Mouse (Mus musculus): Measurements from ENCODE around the gene Tmem45a2. TPM values are rescaled to one million over a fixed set of nuclear protein-coding genes. Genes with fewer than 3 reads are reported as not detected.

Tmem45a2 gene
- not detected in 2 replicates for polyA plus RNA-seq (2012)

DNA sequence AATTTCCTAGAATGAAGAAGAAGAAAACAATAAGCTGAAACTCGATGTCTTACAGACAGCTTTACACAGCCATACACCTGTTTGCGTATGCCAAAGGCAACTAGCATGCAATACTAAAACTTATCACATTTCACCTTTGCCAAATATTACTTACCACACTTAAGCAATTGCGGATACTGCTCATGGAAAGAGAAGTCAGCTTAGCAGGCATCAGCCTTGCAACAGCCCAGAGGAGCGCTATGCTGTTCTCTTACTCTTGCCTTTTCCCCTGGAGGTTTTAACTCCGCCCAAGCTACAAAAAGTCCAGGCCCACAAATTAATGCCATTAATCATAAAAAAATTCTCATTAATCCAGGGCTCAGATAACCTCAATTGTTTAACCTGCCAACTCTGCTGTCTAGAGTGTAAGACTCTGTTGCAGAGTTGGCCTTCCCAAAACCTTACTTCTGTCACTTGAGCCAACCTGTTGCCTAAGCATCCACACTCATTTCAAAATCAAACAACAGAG is at the start of gene Tmem45a2:
Gene Tmem45a2 (minus strand): TSS at position 241 of the 508 bp plus-strand sequence.
- Histone ChIP-seq H3K4me3 (replicated peaks) (no peak within 1 kb of the TSS), H3K36me3 (ENCODE audit: control insufficient read depth) (no peaks in the 10 kb centered on the region), H3K27me3 (ENCODE audit: control insufficient read depth) (no peaks in the 10 kb centered on the region), H3K9me3 (ENCODE audit: control insufficient read depth, low read length) (no peaks in the 10 kb centered on the region), H3K4me1 (ENCODE audit: control insufficient read depth) (no peaks in the 10 kb centered on the region)
- TF ChIP-seq GATA1 (IDR thresholded peaks at IDR 0.05; ENCODE audit: low read length) = no peak
- TF ChIP-seq TAL1 (IDR thresholded peaks at IDR 0.05; ENCODE audit: low read length) = no peak

DNA sequence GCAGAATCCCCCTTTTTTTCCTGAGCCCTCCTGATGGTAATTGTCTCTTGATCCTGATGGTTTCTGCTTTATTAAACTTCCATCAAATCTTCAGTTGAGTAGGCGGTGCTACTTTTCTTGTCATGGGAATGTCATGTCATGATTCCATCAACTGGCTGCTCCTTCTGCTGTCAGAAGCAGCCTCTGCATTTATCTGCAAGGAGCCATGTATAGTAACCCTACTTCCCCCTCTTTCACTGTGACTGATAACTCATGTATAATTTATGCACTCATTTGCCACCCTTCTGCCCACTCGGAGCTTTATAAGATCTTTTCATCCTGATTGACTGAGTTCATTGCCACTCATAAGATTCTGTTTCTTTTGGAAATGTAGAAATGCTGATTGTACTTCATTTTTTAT is 46.4 kb upstream of the Tmem45a2 start:
- no peaks in the 10 kb centered on the region for H3K9me3 ChIP-seq (ENCODE audit: control insufficient read depth, low read length)
- peaks cover 13% of the 10 kb centered on the region for H3K4me1 ChIP-seq (ENCODE audit: control insufficient read depth)
- H3K27me3 ChIP-seq (ENCODE audit: control insufficient read depth) = peaks cover 19% of the 10 kb centered on the region
- no peaks in the 10 kb centered on the region for H3K36me3 ChIP-seq (ENCODE audit: control insufficient read depth)
- H3K4me3 ChIP-seq (replicated peaks) = no peak overlapping the region
- TF ChIP-seq GATA1 (IDR thresholded peaks at IDR 0.05; ENCODE audit: low read length) (no peak), TAL1 (IDR thresholded peaks at IDR 0.05; ENCODE audit: low read length) (no peak)

DNA sequence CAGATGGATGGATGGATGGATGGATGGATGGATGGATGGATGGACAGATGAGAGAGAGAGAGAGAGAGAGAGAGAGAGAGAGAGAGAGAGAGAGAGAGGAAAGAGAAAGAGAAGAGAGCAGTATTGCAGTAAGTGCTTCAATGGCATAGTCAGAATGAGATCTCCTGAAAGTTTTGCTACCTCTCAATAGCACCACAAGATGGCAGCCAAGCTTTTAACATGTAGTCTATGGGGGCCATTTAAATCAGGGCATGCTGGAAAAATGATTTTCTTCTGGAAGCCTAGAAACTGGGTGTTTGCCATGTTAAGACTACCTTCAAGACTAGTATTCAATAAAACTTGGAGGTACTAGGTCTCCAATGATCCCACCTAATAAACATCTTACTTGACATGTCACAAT is 44.9 kb upstream of the Tmem45a2 start:
- Histone ChIP-seq H3K4me1 (ENCODE audit: control insufficient read depth) (peaks cover 3% of the 10 kb centered on the region), H3K27me3 (ENCODE audit: control insufficient read depth) (peaks cover 22% of the 10 kb centered on the region), H3K9me3 (ENCODE audit: control insufficient read depth, low read length) (no peaks in the 10 kb centered on the region), H3K4me3 (replicated peaks) (no peak overlapping the region), H3K36me3 (ENCODE audit: control insufficient read depth) (no peaks in the 10 kb centered on the region)
- TF ChIP-seq TAL1 (IDR thresholded peaks at IDR 0.05; ENCODE audit: low read length) (no peak), GATA1 (IDR thresholded peaks at IDR 0.05; ENCODE audit: low read length) (no peak)

DNA sequence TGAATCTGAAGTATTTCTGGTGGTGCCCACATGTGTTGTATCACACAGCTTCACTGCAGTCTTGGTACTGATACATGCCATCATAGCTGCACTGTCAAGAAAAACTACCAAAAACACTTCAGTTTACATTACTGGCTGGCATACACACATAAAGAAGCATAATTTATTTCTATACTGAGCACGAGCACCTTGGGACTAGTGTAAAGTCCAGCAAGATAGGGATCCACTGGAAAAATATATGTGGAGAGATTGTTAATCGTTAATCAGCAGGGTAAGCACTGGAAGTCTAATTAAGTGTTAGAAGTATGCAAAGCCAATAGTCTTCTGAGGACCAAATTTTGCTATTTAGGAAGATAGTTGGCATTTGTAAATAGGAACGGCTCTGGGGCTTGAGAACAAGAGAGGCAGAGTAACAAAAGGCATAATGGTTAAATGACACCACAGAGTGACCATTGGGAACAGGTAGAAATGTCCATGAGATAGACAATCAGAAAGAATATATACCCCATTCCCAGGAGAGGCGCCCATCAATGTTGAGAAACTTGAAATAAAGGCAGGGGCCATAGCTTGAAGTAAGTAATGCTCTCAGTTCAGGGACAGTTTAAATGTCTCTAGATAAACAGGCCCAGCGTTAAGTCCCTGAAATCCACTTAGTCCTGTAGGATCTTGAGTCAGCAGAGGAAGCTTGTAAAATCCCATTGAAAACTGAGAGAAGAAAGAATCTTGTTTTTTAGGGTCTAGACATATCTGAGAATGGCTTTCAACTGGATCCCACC is 35.2 kb upstream of the Tmem45a2 start:
- TF ChIP-seq TAL1 (IDR thresholded peaks at IDR 0.05; ENCODE audit: low read length) (no peak), GATA1 (IDR thresholded peaks at IDR 0.05; ENCODE audit: low read length) (no peak)

DNA sequence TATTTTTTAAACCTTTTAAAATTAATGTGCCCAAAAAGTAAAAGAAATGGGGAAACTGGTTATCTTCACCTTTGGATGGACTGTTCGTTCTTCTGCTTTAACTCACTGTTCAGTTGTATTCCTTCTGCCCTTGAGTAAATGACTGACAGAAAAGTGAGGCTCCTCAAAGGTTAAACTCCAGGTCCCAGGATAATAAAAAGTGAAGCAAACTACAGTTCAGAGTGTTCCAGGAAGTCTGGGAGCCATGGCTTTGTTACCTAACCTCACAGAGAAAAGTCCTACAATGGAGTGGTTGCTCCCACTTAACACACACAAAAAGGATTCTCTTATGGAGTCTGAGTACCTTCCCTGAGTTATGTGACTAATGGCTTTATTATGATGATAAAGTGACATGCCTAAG is 30.0 kb upstream of the Tmem45a2 start:
- Histone ChIP-seq H3K27me3 (ENCODE audit: control insufficient read depth) (no peaks in the 10 kb centered on the region; the same call in 1 of the 2 replicates), H3K9me3 (ENCODE audit: control insufficient read depth, low read length) (no peaks in the 10 kb centered on the region), H3K36me3 (ENCODE audit: control insufficient read depth) (no peaks in the 10 kb centered on the region), H3K4me1 (ENCODE audit: control insufficient read depth) (no peaks in the 10 kb centered on the region), H3K4me3 (replicated peaks) (no peak overlapping the region)
- TF ChIP-seq GATA1 (IDR thresholded peaks at IDR 0.05; ENCODE audit: low read length) (no peak), TAL1 (IDR thresholded peaks at IDR 0.05; ENCODE audit: low read length) (no peak)

More for the DNA sequence above, 35.2 kb upstream of the Tmem45a2 start:
- Histone ChIP-seq H3K4me1 (ENCODE audit: control insufficient read depth) (no peaks in the 10 kb centered on the region), H3K36me3 (ENCODE audit: control insufficient read depth) (no peaks in the 10 kb centered on the region), H3K27me3 (ENCODE audit: control insufficient read depth) (no peaks in the 10 kb centered on the region; the same call in 1 of the 2 replicates), H3K4me3 (replicated peaks) (no peak overlapping the region), H3K9me3 (ENCODE audit: control insufficient read depth, low read length) (no peaks in the 10 kb centered on the region)

DNA sequence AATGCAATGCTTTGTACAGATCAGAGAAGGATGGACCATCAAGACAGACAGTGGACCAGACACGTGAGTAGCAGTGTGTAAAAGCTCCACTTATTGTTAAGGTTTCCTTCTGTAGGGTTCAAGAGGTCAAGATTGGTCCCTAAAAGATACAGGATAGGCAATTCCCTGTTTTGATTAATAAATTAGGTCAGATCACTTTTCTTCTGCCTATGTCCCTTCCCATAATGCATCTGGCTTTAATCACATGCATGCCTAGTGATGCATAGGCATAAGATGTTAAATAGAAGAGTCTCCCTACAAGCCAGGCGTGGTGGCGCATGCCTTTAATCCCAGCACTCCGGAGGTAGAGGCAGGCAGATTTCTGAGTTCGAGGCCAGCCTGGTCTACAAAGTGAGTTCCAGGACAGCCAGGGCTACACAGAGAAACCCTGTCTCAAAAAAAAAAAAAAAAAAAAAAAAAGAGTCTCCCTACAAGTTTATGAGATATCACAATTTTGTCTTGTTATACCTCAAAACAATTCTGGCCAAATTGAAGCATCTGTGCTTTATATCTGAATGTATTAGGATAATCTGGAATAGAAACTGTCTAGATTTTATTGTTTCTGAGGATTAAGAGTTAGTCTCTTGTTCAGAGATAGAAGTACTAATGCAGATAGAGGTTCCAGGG is 28.5 kb upstream of the Tmem45a2 start:
- TF ChIP-seq TAL1 (IDR thresholded peaks at IDR 0.05; ENCODE audit: low read length) = no peak
- TF ChIP-seq GATA1 (IDR thresholded peaks at IDR 0.05; ENCODE audit: low read length) = no peak
- no peak overlapping the region for H3K4me3 ChIP-seq (replicated peaks)

DNA sequence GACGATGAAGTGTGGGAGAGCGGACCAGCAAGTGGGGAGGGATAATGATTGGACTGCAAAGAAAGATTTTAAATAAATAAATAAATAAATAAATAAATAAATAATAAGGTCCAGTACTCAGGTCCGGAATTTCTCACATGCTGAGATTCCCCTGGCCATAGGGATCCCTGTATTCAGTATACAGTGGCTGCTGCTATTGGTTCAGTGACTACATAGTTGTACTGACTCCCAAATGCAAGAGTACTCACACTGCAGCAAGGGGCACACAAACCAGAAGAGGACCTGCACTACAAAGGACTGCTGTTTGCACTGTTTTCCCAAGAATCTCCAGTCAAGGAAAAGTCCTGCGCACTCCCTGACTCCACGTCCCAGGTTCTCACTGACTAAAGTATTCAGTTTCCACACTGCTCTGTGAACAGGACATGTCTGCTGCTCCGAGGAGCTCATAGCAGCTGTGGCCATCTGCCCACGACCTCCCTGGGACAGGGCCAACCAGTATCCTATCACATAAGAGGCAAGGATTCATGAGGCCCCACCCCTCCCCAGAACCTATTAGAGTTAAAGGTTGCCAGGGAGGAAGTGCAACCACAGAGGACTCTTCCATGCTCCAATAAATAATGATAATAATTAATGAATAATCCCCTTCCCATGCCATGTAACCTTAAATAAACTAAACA is 27.4 kb upstream of the Tmem45a2 start:
- Histone ChIP-seq H3K27me3 (ENCODE audit: control insufficient read depth) (no peaks in the 10 kb centered on the region), H3K4me1 (ENCODE audit: control insufficient read depth) (no peaks in the 10 kb centered on the region), H3K36me3 (ENCODE audit: control insufficient read depth) (no peaks in the 10 kb centered on the region), H3K9me3 (ENCODE audit: control insufficient read depth, low read length) (no peaks in the 10 kb centered on the region), H3K4me3 (replicated peaks) (no peak overlapping the region)
- TF ChIP-seq TAL1 (IDR thresholded peaks at IDR 0.05; ENCODE audit: low read length) (no peak), GATA1 (IDR thresholded peaks at IDR 0.05; ENCODE audit: low read length) (no peak)

More for the DNA sequence above, 28.5 kb upstream of the Tmem45a2 start:
- Histone ChIP-seq H3K9me3 (ENCODE audit: control insufficient read depth, low read length) (no peaks in the 10 kb centered on the region), H3K27me3 (ENCODE audit: control insufficient read depth) (no peaks in the 10 kb centered on the region), H3K36me3 (ENCODE audit: control insufficient read depth) (no peaks in the 10 kb centered on the region), H3K4me1 (ENCODE audit: control insufficient read depth) (no peaks in the 10 kb centered on the region)

DNA sequence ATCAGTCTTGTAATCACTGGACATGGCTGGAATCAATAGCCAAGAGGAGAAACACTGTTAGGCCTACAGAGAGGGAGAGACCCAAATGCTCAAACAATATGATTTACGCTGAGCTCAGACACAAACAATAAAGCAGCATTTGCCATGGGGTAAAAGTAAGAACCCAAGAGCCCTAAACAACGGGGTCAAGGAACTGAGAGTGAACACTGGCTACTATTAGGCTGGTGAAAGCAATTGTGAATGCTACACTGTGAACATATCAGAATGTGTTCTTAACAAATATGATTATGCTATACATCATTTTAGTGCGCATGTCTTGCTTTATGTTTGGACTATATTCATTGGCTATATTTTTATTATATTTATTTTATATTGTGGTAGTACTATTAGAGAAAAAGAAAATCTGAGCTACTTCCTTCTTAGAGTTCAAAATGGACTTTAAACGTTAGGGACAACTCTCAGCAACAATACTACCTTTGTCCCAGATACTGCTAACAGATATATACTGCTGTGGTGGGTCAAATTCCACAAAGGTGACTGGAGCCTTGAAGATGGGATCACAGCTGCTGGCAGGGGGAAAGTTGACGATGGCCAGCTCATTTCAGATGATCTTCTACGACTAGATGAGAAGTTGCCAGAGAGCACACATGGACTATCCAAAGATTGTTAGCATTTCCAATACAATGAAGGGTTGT is 21.9 kb upstream of the Tmem45a2 start:
- no peak for TF ChIP-seq GATA1 (IDR thresholded peaks at IDR 0.05; ENCODE audit: low read length)
- TF ChIP-seq TAL1 (IDR thresholded peaks at IDR 0.05; ENCODE audit: low read length) = no peak
- H3K4me1 ChIP-seq (ENCODE audit: control insufficient read depth) = no peaks in the 10 kb centered on the region
- H3K4me3 ChIP-seq (replicated peaks) = no peak overlapping the region
- H3K9me3 ChIP-seq (ENCODE audit: control insufficient read depth, low read length) = no peaks in the 10 kb centered on the region
- H3K36me3 ChIP-seq (ENCODE audit: control insufficient read depth) = no peaks in the 10 kb centered on the region
- H3K27me3 ChIP-seq (ENCODE audit: control insufficient read depth) = no peaks in the 10 kb centered on the region
